Mouse (Mus musculus): Measurements from ENCODE around the gene Pex3. TPM values are rescaled to one million over a fixed set of nuclear protein-coding genes. Genes with fewer than 3 reads are reported as not detected.

The Pex3 gene
- total RNA-seq, 1 experiment = 14.8 TPM

DNA sequence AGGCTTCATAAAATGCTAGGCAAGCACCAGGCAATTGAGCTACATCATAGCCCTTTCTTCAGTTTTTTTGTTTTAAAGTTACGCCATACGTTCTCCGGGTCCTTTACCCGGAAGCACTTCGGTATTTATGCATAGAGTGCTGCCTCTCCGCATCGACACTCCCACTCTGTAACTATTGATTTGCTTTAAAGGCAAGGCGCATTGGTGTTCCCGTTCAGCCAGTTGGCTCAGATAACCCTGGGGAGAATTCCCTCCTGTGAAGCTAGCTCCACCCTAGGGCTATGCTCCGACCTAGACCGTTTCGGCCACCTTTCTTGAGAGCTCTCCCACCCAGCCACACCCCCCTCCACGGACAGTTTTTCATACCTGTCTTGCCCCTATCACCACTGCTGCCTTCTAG is 13.5 kb upstream of the Pex3 start:
- H3K4me3 ChIP-seq (ENCODE audit: insufficient read depth in 1 of 2, low read depth in 1 of 2, low read length in 2 of 2, poor library complexity in 1 of 2, severe bottlenecking in 1 of 2) = no peak overlapping the region
- H3K9ac ChIP-seq (ENCODE audit: insufficient read depth, low read depth, low read length, poor library complexity, severe bottlenecking) = no peak overlapping the region
- no peak for DNase-seq (ENCODE audit: low read depth, low spot score)
- H3K27ac ChIP-seq (ENCODE audit: insufficient read depth, low read depth, low read length, poor library complexity, severe bottlenecking) = no peak overlapping the region
- 0 out of 2 replicates have a peak, but pooled peaks cover 4% of the 10 kb centered on the region for H3K9me3 ChIP-seq (ENCODE audit: control insufficient read depth, insufficient read depth, low read depth, low read length)
- peaks cover 17% of the 10 kb centered on the region for H3K36me3 ChIP-seq (ENCODE audit: control insufficient read depth, insufficient read depth, low read length, poor library complexity, severe bottlenecking)
- in situ Hi-C loops (cut with MboI; ENCODE audit: low sequenced_read_pairs in 2 of 2, unreplicated experiment in 2 of 2) = loop anchor here (25.0 kb wide), 1 partner anchor 821 kb away; no protein-coding TSS in a partner anchor
- no peaks in the 10 kb centered on the region for H3K4me1 ChIP-seq (ENCODE audit: control insufficient read depth in 2 of 2, insufficient read depth in 2 of 2, low read length in 2 of 2, poor library complexity in 1 of 2)
- TF ChIP-seq ZC3H11A (IDR thresholded peaks at IDR 0.05; ENCODE audit: borderline replicate concordance, low read depth, low read length) (no peak), CHD2 (IDR thresholded peaks at IDR 0.05; ENCODE audit: low read depth, low read length) (no peak), HCFC1 (IDR thresholded peaks at IDR 0.05; ENCODE audit: borderline replicate concordance, insufficient read depth, low read length) (no peak), MAFK (IDR thresholded peaks at IDR 0.05; ENCODE audit: insufficient read depth, low read depth, low read length) (no peak), ZNF384 (IDR thresholded peaks at IDR 0.05; ENCODE audit: low read depth, low read length) (no peak)

DNA sequence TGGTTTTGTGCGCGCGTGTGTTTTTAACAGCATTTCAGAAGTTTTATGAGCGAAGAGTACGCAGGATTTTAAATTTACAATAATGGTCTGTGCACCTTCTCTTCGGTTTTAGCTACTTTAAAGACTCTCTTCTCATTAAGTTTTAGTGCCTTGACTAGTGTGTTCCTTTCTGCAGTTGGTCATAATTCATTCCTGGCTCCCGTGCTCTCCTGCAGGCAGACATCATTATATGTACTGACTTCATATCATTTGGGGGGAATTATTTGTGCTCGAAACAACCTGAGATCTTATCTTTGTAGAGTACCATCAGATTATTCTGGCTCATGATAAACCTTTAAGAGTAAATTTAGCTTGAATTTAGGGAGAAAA is 12.1 kb upstream of the Pex3 start:
- Histone ChIP-seq H3K9ac (ENCODE audit: insufficient read depth, low read depth, low read length, poor library complexity, severe bottlenecking) (no peak overlapping the region), H3K9me3 (ENCODE audit: control insufficient read depth, insufficient read depth, low read depth, low read length) (0 out of 2 replicates have a peak, but pooled peaks cover 6% of the 10 kb centered on the region), H3K4me1 (ENCODE audit: control insufficient read depth in 2 of 2, insufficient read depth in 2 of 2, low read length in 2 of 2, poor library complexity in 1 of 2) (no peaks in the 10 kb centered on the region), H3K36me3 (ENCODE audit: control insufficient read depth, insufficient read depth, low read length, poor library complexity, severe bottlenecking) (peaks cover 26% of the 10 kb centered on the region), H3K27ac (ENCODE audit: insufficient read depth, low read depth, low read length, poor library complexity, severe bottlenecking) (no peak overlapping the region), H3K4me3 (ENCODE audit: insufficient read depth in 1 of 2, low read depth in 1 of 2, low read length in 2 of 2, poor library complexity in 1 of 2, severe bottlenecking in 1 of 2) (no peak overlapping the region)
- DNase-seq (ENCODE audit: low read depth, low spot score) = no peak
- in situ Hi-C loops (cut with MboI; ENCODE audit: low sequenced_read_pairs in 2 of 2, unreplicated experiment in 2 of 2) = loop anchor here (25.0 kb wide), 1 partner anchor 822 kb away; no protein-coding TSS in a partner anchor
- no peak for TF ChIP-seq ZC3H11A (IDR thresholded peaks at IDR 0.05; ENCODE audit: borderline replicate concordance, low read depth, low read length)
- TF ChIP-seq CHD2 (IDR thresholded peaks at IDR 0.05; ENCODE audit: low read depth, low read length) = no peak
- TF ChIP-seq MAFK (IDR thresholded peaks at IDR 0.05; ENCODE audit: insufficient read depth, low read depth, low read length) = no peak
- no peak for TF ChIP-seq ZNF384 (IDR thresholded peaks at IDR 0.05; ENCODE audit: low read depth, low read length)
- no peak for TF ChIP-seq HCFC1 (IDR thresholded peaks at IDR 0.05; ENCODE audit: borderline replicate concordance, insufficient read depth, low read length)

DNA sequence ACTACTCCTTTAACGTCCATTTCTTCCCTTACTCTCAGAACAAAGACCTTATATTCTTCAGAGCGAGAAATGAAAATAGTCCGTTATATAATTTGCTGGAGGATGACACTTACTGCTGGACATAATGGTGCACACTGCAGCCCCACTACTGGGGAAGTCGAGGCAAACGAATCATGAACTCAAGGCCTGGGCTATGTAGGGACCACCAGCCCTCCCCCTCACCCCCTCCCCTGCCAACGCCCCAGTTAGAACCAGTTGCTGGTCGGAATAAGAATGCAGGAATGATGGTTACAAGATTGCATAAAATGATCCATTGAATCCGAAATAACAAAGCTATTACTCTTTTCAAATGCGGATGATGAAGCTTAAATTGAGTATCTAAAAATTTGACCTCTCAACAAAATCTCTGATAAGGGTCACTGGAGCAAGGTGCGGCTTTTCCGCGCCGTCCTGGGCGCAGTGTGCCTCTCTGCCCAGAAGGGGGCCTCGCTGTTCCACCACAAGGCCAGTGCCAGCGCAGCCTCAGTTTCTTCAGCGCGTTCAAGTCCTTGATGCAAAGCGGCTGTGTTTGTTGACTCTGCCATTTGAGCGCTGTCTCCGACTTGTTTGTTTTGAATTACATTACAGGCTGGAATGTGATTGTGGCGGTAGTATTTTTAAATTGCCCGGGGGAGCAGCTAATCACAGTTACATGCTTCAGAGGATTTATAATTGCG is 11.6 kb upstream of the Pex3 start:
- Histone ChIP-seq H3K27ac (ENCODE audit: insufficient read depth, low read depth, low read length, poor library complexity, severe bottlenecking) (no peak overlapping the region), H3K9me3 (ENCODE audit: control insufficient read depth, insufficient read depth, low read depth, low read length) (0 out of 2 replicates have a peak, but pooled peaks cover 6% of the 10 kb centered on the region), H3K4me3 (ENCODE audit: insufficient read depth in 1 of 2, low read depth in 1 of 2, low read length in 2 of 2, poor library complexity in 1 of 2, severe bottlenecking in 1 of 2) (no peak overlapping the region), H3K9ac (ENCODE audit: insufficient read depth, low read depth, low read length, poor library complexity, severe bottlenecking) (no peak overlapping the region), H3K4me1 (ENCODE audit: control insufficient read depth in 2 of 2, insufficient read depth in 2 of 2, low read length in 2 of 2, poor library complexity in 1 of 2) (no peaks in the 10 kb centered on the region), H3K36me3 (ENCODE audit: control insufficient read depth, insufficient read depth, low read length, poor library complexity, severe bottlenecking) (peaks cover 27% of the 10 kb centered on the region)
- TF ChIP-seq ZNF384 (IDR thresholded peaks at IDR 0.05; ENCODE audit: low read depth, low read length) = no peak
- TF ChIP-seq ZC3H11A (IDR thresholded peaks at IDR 0.05; ENCODE audit: borderline replicate concordance, low read depth, low read length) = peak; percentile 90
- TF ChIP-seq CHD2 (IDR thresholded peaks at IDR 0.05; ENCODE audit: low read depth, low read length) = no peak
- no peak for TF ChIP-seq HCFC1 (IDR thresholded peaks at IDR 0.05; ENCODE audit: borderline replicate concordance, insufficient read depth, low read length)
- 0 out of 2 replicates have a peak, but pooled peaks have one; percentile 27 for TF ChIP-seq MAFK (IDR thresholded peaks at IDR 0.05; ENCODE audit: insufficient read depth, low read depth, low read length)
- in situ Hi-C loops (cut with MboI; ENCODE audit: low sequenced_read_pairs in 2 of 2, unreplicated experiment in 2 of 2) = loop anchor here (25.0 kb wide), 1 partner anchor 823 kb away; no protein-coding TSS in a partner anchor
- DNase-seq (ENCODE audit: low read depth, low spot score) = no peak

DNA sequence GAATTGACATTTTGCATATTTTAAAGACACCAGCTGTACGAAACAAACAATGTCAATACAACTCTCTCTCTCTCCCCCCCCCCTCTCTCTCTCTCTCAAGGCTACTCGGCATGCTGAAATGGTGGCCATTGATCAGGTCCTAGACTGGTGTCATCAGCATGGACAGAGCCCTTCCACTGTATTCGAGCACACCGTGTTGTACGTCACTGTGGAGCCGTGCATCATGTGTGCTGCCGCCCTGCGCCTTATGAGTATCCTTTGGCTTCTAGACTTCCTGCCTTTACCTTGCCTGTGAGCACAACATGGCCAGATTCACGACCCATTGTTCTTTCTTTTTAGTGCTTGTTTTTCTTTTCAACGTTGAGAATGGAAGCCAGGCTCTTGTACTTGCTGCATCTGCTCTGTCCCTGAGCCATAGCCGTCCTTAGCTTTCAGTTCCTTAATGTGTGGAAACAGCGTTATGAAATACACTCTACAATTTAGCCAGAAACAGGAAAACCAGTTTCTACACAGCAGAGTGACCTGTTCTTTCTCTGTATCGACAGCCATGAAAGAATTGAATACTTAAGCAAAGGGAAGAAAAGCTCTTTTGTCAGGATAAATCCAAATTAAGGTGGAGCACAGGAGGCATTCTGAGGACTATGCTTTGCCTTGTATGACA is 7.2 kb upstream of the Pex3 start:
- 0 out of 2 replicates have a peak, but pooled peaks cover 6% of the 10 kb centered on the region for H3K9me3 ChIP-seq (ENCODE audit: control insufficient read depth, insufficient read depth, low read depth, low read length)
- H3K4me3 ChIP-seq (ENCODE audit: insufficient read depth in 1 of 2, low read depth in 1 of 2, low read length in 2 of 2, poor library complexity in 1 of 2, severe bottlenecking in 1 of 2) = no peak overlapping the region
- no peaks in the 10 kb centered on the region for H3K4me1 ChIP-seq (ENCODE audit: control insufficient read depth in 2 of 2, insufficient read depth in 2 of 2, low read length in 2 of 2, poor library complexity in 1 of 2)
- in situ Hi-C loops (cut with MboI; ENCODE audit: low sequenced_read_pairs in 2 of 2, unreplicated experiment in 2 of 2) = loop anchor here (25.0 kb wide), 1 partner anchor 827 kb away; no protein-coding TSS in a partner anchor
- no peak for DNase-seq (ENCODE audit: low read depth, low spot score)
- no peak for TF ChIP-seq CHD2 (IDR thresholded peaks at IDR 0.05; ENCODE audit: low read depth, low read length)
- no peak for TF ChIP-seq ZNF384 (IDR thresholded peaks at IDR 0.05; ENCODE audit: low read depth, low read length)
- TF ChIP-seq MAFK (IDR thresholded peaks at IDR 0.05; ENCODE audit: insufficient read depth, low read depth, low read length) = no peak
- no peak for TF ChIP-seq HCFC1 (IDR thresholded peaks at IDR 0.05; ENCODE audit: borderline replicate concordance, insufficient read depth, low read length)
- TF ChIP-seq ZC3H11A (IDR thresholded peaks at IDR 0.05; ENCODE audit: borderline replicate concordance, low read depth, low read length) = no peak
- no peak overlapping the region for H3K9ac ChIP-seq (ENCODE audit: insufficient read depth, low read depth, low read length, poor library complexity, severe bottlenecking)
- H3K27ac ChIP-seq (ENCODE audit: insufficient read depth, low read depth, low read length, poor library complexity, severe bottlenecking) = no peak overlapping the region
- peaks cover 30% of the 10 kb centered on the region for H3K36me3 ChIP-seq (ENCODE audit: control insufficient read depth, insufficient read depth, low read length, poor library complexity, severe bottlenecking)
